Mouse (Mus musculus) lung, postnatal 36 days (tissue): Measurements from ENCODE around the gene Lrrc73.

ENCODE experiments used
- DNase-seq: peaks from one replicate; pipeline ENCODE4 v3.0.0; 2022; ENCODE audit warnings: mixed read lengths

The Lrrc73 gene

DNA sequence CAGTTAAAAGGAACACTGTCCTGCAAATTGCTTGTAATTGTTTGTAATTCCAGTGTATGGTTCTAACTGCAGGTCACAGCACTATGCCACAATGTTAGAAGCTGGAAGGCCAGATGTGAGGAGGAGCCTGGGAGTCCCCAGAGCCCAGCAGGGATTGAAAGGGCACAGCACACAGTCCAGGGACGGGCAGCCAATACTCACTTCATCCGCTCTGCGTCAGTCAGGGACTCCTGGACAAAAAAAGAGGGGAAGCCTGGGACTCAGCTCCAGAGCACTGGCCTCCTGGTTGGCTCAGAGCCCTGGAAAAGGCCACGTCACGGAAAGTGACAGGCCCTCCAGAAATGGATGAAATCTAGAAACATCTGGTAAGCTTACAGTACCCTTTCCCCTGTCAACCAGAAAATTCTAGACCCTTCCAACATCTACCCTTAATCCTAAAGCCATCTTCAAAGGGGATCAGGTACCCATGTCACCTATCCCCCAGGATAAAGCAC, 8.9 kb downstream of the Lrrc73 start:
- DNase-seq: no peak

DNA sequence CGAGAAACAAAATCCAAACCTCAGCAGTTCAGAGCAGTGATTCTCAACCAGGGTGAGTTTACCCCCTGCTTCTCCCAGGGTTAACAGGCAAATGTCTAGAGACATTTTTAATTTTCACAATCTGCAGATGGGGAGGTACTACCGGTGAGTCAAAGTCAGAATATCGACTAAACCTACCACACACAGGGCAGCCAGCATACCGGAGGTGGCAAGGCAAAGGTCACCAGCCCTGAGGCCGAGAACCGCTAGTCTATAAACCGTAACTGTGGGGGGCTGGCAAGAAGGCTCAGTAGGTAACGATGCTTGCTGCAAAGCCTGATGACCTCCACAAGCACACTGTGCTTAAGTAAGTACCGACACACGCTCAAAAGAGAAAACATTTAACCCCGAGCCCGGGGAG, 12.2 kb downstream of the Lrrc73 start:
- DNase-seq: no peak

GRCm38 (mm10) chr17:46265918-46266618, 12.7 kb downstream of the Lrrc73 start:
- DNase-seq: peak; percentile 83

DNA sequence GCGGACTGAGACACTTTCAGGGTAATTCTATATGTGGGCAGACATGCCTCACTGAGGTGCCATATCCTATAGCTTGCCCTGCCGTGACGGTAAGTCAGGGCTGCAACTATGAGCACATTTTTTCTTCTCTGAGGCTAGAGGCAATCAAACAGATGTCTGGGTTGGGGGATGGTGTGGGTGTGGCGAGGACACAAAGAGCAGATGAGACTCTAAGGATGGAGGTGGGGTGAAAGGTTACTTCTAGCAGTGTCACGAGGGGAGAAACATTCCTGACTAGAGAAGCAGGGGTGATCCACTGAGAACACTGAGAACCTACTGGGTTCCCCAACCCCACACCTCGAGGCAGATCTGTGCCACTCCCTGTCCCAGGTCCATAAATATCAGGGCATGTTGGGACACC, 13.7 kb downstream of the Lrrc73 start:
- DNase-seq: no peak

- no peak for DNase-seq
Observed at GRCm38 (mm10) chr17:46267511-46267910, 14.2 kb downstream of the Lrrc73 start.

GRCm38 (mm10) chr17:46268026-46268720, 14.8 kb downstream of the Lrrc73 start:
- DNase-seq: no peak

DNA sequence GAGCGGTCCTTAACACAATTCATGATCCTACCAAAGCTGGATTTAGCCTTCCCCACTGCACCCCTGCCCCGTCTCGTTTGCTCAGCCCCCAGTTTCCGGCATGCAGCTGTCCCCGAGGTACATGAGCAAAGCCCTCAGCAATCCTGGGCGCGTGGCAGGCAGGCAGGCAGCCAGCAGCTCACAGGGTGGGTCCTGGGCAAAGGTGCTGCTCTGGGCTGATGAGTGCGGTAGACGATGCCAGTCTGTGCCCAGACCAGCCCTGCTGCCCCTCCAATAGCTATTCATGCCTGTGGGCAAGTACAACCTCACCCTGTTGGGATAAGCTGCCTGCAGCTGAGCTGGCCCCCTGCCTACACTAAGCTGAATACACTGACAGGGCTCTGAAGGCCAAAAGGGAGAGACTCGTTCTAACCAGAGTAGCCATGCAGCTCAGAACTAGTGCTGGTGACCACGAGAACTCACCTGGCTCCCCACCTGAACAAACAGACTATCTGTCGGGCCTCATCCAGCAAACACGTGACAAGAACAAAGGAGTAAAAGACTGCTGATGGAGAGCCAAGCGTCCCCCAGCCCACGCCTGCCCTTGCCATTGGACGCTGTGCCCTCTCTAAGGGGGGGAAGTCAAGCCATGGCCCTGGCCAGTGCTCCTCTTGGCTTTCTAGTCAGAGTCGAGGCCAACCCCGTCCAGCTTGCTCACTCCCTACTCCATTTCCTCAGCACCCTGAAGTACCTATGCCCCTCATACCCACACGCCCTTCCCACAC, 16.6 kb downstream of the Lrrc73 start:
- peak; percentile 40 for DNase-seq

GRCm38 (mm10) chr17:46272058-46272457, 18.7 kb downstream of the Lrrc73 start:
- DNase-seq: no peak

GRCm38 (mm10) chr17:46272675-46273074, 19.3 kb downstream of the Lrrc73 start:
- no peak for DNase-seq

- no peak for DNase-seq
Observed at GRCm38 (mm10) chr17:46273803-46274236, 20.5 kb downstream of the Lrrc73 start.

GRCm38 (mm10) chr17:46274465-46274864, 21.1 kb downstream of the Lrrc73 start:
- no peak for DNase-seq

- no peak for DNase-seq
Observed at GRCm38 (mm10) chr17:46275034-46275433, 21.7 kb downstream of the Lrrc73 start.

GRCm38 (mm10) chr17:46275506-46275905, 22.2 kb downstream of the Lrrc73 start:
- no peak for DNase-seq

- no peak for DNase-seq
Observed at GRCm38 (mm10) chr17:46277586-46277985, 24.3 kb downstream of the Lrrc73 start.

GRCm38 (mm10) chr17:46278011-46278765, 24.9 kb downstream of the Lrrc73 start:
- no peak for DNase-seq

GRCm38 (mm10) chr17:46282483-46283123, 29.3 kb downstream of the Lrrc73 start, which contains the start of gene Tjap1:
Gene Tjap1 (minus strand): TSS chr17:46283026.
- DNase-seq: peak; percentile 87

GRCm38 (mm10) chr17:46283140-46283539, 29.8 kb downstream of the Lrrc73 start:
- DNase-seq: no peak

DNA sequence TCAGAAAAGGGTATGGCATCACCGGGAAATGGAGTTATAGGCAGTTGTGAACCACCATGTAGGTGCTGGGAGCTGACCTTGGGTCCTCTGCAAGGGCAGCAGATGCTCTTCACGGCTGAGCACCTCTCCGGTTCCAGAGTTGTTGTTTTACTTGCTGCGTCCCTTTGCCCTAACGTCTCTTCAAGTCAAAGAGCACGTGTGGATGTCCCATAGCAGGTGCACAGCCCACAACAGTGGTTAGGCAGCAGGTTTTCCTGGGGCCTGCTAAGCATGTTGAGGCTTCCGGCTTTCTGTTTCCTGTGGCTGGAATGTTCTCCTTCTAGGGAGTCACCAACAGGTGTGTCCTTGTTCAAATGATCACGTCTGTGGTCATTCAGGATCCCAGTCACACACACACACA, 30.6 kb downstream of the Lrrc73 start:
- DNase-seq: no peak

DNA sequence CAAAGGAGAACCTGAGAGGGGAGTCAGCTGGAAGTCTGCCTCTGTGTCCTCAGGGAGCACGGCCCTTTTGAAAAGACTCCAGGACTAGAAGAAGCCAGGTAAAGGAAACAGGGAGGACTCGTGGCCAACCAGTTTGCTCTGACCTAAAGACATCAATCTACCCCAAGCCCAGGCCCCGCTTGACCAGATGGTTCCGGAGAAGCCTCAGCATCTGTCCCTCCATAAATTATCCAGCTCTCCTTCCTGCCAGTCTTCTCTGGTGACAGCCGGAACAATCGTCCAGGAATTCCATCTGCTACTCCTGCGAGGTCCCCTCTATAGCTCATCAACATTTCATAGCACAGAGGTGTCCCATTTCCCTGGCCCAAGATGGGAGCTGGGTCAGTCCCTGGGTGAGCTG, 31.3 kb downstream of the Lrrc73 start:
- no peak for DNase-seq

DNA sequence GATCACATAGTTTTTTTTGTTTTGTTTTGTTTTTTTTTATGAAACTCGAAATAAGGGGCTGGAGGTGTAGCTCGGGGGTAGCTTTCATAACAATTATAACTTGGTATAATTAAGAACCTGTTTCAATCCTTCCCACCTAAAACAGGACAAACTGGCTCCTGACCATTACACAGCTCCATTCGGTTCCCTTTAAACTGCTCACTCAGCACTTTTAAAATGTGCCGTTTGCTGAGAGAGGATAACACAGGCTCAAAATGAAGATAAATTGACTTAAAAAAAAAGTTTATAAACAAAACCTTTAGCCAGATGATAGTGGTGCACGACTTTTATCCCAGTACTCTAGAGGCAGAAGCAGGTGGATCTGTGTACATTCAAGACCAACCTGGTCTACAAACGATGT, 32.1 kb downstream of the Lrrc73 start:
- no peak for DNase-seq

- peak; percentile 50 for DNase-seq
Observed at GRCm38 (mm10) chr17:46287678-46288095, 34.4 kb downstream of the Lrrc73 start.

- no peak for DNase-seq
Observed at GRCm38 (mm10) chr17:46296601-46297000, 43.3 kb downstream of the Lrrc73 start.
